Comparison of ENCODE assay signal across 30 mouse cellular contexts in the genomic region with DNA sequence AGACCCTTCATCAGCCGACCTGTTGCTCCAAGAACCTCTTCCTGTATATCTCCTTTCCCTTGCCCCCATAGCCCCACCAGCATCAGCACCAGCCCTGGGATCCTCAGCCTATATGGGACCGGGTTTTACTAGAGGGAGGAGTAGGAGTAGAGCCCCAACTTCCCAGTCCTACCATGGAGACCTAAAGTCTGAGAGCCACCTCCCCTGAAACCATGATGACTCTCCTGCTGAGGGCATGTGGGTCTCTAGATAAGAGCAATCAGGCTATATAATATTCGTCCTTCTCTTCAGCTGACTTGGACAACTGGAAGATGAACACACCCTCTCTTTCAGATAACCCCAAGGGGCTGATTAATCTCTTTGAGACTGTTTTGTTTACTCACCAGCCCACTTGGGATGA. TPM values are rescaled to one million over a fixed set of nuclear protein-coding genes. Genes with fewer than 3 reads are reported as not detected.
A peak's percentile ranks its signal among the peaks of the same experiment; 100 is the strongest.
DNase-seq lines count a peak whose midpoint lies in the region; ATAC-seq and TF ChIP-seq lines count a peak whose summit lies in the region.
"Not testable (repeated sequence)": the region's sequence is repeated elsewhere in the genome, so short reads cannot be mapped to it uniquely, and the experiment has no call there.
"Had no signal": no experiment of that assay in that cellular context is flagged by ENCODE, and none has a peak within 500 bp of the region (broad histone marks: within the 10 kb centered on the region; RNA-seq: fewer than 3 reads in every experiment).

No protein-coding gene starts in this region.

- not testable (repeated sequence) for H3K27me3 ChIP-seq in G1E (ENCODE audit: insufficient read depth, low read length); liver, embryonic 12.5 days (replicated peaks); liver, embryonic 15.5 days

- not testable (repeated sequence) for DNase-seq in G1E (ENCODE audit: low spot score)
- peak; percentile 2 for DNase-seq in c-Kit-positive CD71-positive TER-119-positive erythroid progenitor cells, embryonic 14.5 days (ENCODE audit: low spot score)

- H3K4me1 ChIP-seq in G1E (ENCODE audit: insufficient read depth, low read depth, low read length), result peaks cover 27% of the 10 kb centered on the region
- H3K4me1 ChIP-seq in liver, embryonic 12.5 days; liver, embryonic 15.5 days (replicated peaks): not testable (repeated sequence)

- not testable (repeated sequence) for TF ChIP-seq CTCF in G1E (IDR thresholded peaks at IDR 0.05; ENCODE audit: low read depth, low read length)

- ATAC-seq in G1E (ENCODE audit: extremely low read depth, insufficient number of reproducible peaks, low FRiP score, poor library complexity, severe bottlenecking), result peak; percentile 91
- ATAC-seq in erythroid progenitor cell, adult 5-6 weeks (replicated peaks; ENCODE audit: low FRiP score, poor library complexity, severe bottlenecking), result peak; percentile 89
- ATAC-seq in liver, embryonic 12.5 days, result peak; percentile 80
- ATAC-seq in liver, embryonic 15.5 days (ENCODE audit: insufficient read depth), result peak; percentile 72
- peak; percentile 64 for ATAC-seq in megakaryocyte progenitor cell, adult 5-6 weeks (replicated peaks; ENCODE audit: poor library complexity)

- 33% methylated on average over 2 of the region's 3 CpGs for WGBS in liver, embryonic 12.5 days (ENCODE audit: insufficient replicate concordance)
- WGBS in liver, embryonic 15.5 days (ENCODE audit: insufficient replicate concordance), result 43% methylated on average over 2 of the region's 3 CpGs

- not testable (repeated sequence) for H3K9me3 ChIP-seq in G1E (replicated peaks); liver, embryonic 12.5 days (replicated peaks); liver, embryonic 15.5 days (replicated peaks)

- H3K4me3 ChIP-seq in G1E (ENCODE audit: low read depth, low read length); liver, embryonic 12.5 days; liver, embryonic 15.5 days (replicated peaks): not testable (repeated sequence)

- not testable (repeated sequence) for H3K36me3 ChIP-seq in G1E (replicated peaks); liver, embryonic 12.5 days; liver, embryonic 15.5 days (replicated peaks)

- not testable (repeated sequence) for H3K4me2 ChIP-seq in liver, embryonic 12.5 days; liver, embryonic 15.5 days

- not testable (repeated sequence) for H3K27ac ChIP-seq in liver, embryonic 12.5 days; liver, embryonic 15.5 days (replicated peaks)

- H3K9ac ChIP-seq in liver, embryonic 12.5 days; liver, embryonic 15.5 days: not testable (repeated sequence)

RNA-seq across cellular contexts. Expression of gene Mcpt1, which starts 30.3 kb away (rescaled TPM):
- total RNA-seq in G1E (2014; fragmentation: Nextera tagmentation), result 13.1 and 16.6 TPM in 2 replicates
- total RNA-seq in G1E (2017), result 1.6 and 3.3 TPM in 2 replicates
- 0.07 and 0.27 TPM in 2 replicates for polyA plus RNA-seq in G1E (2012)
- not detected in 2 replicates for total RNA-seq in erythroid progenitor cell, adult 5-6 weeks (2015; ENCODE audit: low replicate concordance)
- total RNA-seq in erythroid progenitor cell, adult 5-6 weeks (2017; ENCODE audit: low replicate concordance), result 1.8 TPM in 1 of 2 replicates, not detected in the other
- not detected in 2 replicates for polyA plus RNA-seq in liver, embryonic 12.5 days (2016; fragmentation: Nextera tagmentation; extraction: Ambion mirVana)
- not detected in 2 replicates for polyA plus RNA-seq in liver, embryonic 15.5 days (2015; fragmentation: Nextera tagmentation; extraction: Ambion mirVana)
- not detected in 2 replicates for total RNA-seq in megakaryocyte progenitor cell, adult 5-6 weeks (2015)
- not detected in 2 replicates for total RNA-seq in megakaryocyte progenitor cell, adult 5-6 weeks (2017)
- total RNA-seq: adrenal gland, adult 18-20 months; adrenal gland, postnatal 10 days; adrenal gland, postnatal 36 days; gastrocnemius, adult 8-10 months; gastrocnemius, postnatal 25 days; heart, adult 2 months; heart, postnatal 14 days; heart, postnatal 4 days; hindbrain, postnatal 0 days had no signal
- polyA plus RNA-seq: CD4-positive, CD25-positive, alpha-beta regulatory T cell, adult 4 months; embryonic facial prominence, embryonic 11.5 days; forebrain, embryonic 12.5 days; forebrain, embryonic 15.5 days; gonadal fat pad, adult 2 months; heart, adult 2 months; heart, embryonic 10.5 days; heart, embryonic 13.5 days; heart, embryonic 16.5 days; hindbrain, embryonic 11.5 days; hindbrain, embryonic 14.5 days; hindbrain, postnatal 0 days; inflammation-experienced regulatory T-cells, adult 6 months; Patski had no signal

RNA-seq across cellular contexts. Expression of gene Cma2, which starts 36.7 kb away (rescaled TPM):
- not detected in 2 replicates for total RNA-seq in G1E (2014; fragmentation: Nextera tagmentation)
- 0.87 and 1.2 TPM in 2 replicates for total RNA-seq in G1E (2017)
- polyA plus RNA-seq in G1E (2012), result not detected in 2 replicates
- total RNA-seq in erythroid progenitor cell, adult 5-6 weeks (2015; ENCODE audit: low replicate concordance), result not detected in 2 replicates
- total RNA-seq in erythroid progenitor cell, adult 5-6 weeks (2017; ENCODE audit: low replicate concordance), result not detected in 2 replicates
- polyA plus RNA-seq in liver, embryonic 12.5 days (2016; fragmentation: Nextera tagmentation; extraction: Ambion mirVana), result not detected in 2 replicates
- polyA plus RNA-seq in liver, embryonic 15.5 days (2015; fragmentation: Nextera tagmentation; extraction: Ambion mirVana), result not detected in 2 replicates
- total RNA-seq in megakaryocyte progenitor cell, adult 5-6 weeks (2015), result not detected in 2 replicates
- not detected in 2 replicates for total RNA-seq in megakaryocyte progenitor cell, adult 5-6 weeks (2017)
- total RNA-seq: adrenal gland, postnatal 10 days; adrenal gland, postnatal 36 days; gastrocnemius, adult 8-10 months; gastrocnemius, postnatal 25 days; heart, adult 2 months; heart, postnatal 14 days; hindbrain, postnatal 0 days had no signal
- polyA plus RNA-seq: C2C12; CD4-positive, CD25-positive, alpha-beta regulatory T cell, adult 4 months; embryonic facial prominence, embryonic 11.5 days; forebrain, embryonic 12.5 days; forebrain, embryonic 15.5 days; gonadal fat pad, adult 2 months; heart, adult 2 months; heart, embryonic 10.5 days; heart, embryonic 13.5 days; heart, embryonic 16.5 days; hindbrain, embryonic 11.5 days; hindbrain, embryonic 14.5 days; hindbrain, postnatal 0 days; inflammation-experienced regulatory T-cells, adult 6 months; intestine, embryonic 16.5 days; Patski had no signal

RNA-seq across cellular contexts. Expression of gene Mcpt9, which starts 42.8 kb away (rescaled TPM):
- total RNA-seq in G1E (2014; fragmentation: Nextera tagmentation), result 1.1 TPM in 1 of 2 replicates, not detected in the other
- 0.05 TPM in 1 of 2 replicates, not detected in the other for total RNA-seq in G1E (2017)
- not detected in 2 replicates for polyA plus RNA-seq in G1E (2012)
- total RNA-seq in erythroid progenitor cell, adult 5-6 weeks (2015; ENCODE audit: low replicate concordance), result not detected in 2 replicates
- not detected in 2 replicates for total RNA-seq in erythroid progenitor cell, adult 5-6 weeks (2017; ENCODE audit: low replicate concordance)
- not detected in 2 replicates for polyA plus RNA-seq in liver, embryonic 12.5 days (2016; fragmentation: Nextera tagmentation; extraction: Ambion mirVana)
- not detected in 2 replicates for polyA plus RNA-seq in liver, embryonic 15.5 days (2015; fragmentation: Nextera tagmentation; extraction: Ambion mirVana)
- not detected in 2 replicates for total RNA-seq in megakaryocyte progenitor cell, adult 5-6 weeks (2015)
- not detected in 2 replicates for total RNA-seq in megakaryocyte progenitor cell, adult 5-6 weeks (2017)
- total RNA-seq: adrenal gland, adult 18-20 months; adrenal gland, postnatal 10 days; adrenal gland, postnatal 36 days; gastrocnemius, adult 8-10 months; gastrocnemius, postnatal 25 days; heart, adult 2 months; heart, postnatal 14 days; heart, postnatal 4 days; hindbrain, postnatal 0 days had no signal
- polyA plus RNA-seq: C2C12; CD4-positive, CD25-positive, alpha-beta regulatory T cell, adult 4 months; embryonic facial prominence, embryonic 11.5 days; embryonic facial prominence, embryonic 14.5 days; forebrain, embryonic 12.5 days; forebrain, embryonic 15.5 days; gonadal fat pad, adult 2 months; heart, adult 2 months; heart, embryonic 10.5 days; heart, embryonic 13.5 days; heart, embryonic 16.5 days; hindbrain, embryonic 11.5 days; hindbrain, embryonic 14.5 days; hindbrain, postnatal 0 days; inflammation-experienced regulatory T-cells, adult 6 months; intestine, embryonic 16.5 days; Patski had no signal

RNA-seq across cellular contexts. Expression of gene Cma1, which starts 43.0 kb away (rescaled TPM):
- total RNA-seq in G1E (2014; fragmentation: Nextera tagmentation) (not detected in 2 replicates), G1E (2017) (194 and 209 TPM in 2 replicates)
- polyA plus RNA-seq in G1E (2012), result not detected in 2 replicates
- total RNA-seq in erythroid progenitor cell, adult 5-6 weeks (2015; ENCODE audit: low replicate concordance), result not detected in 2 replicates
- not detected in 2 replicates for total RNA-seq in erythroid progenitor cell, adult 5-6 weeks (2017; ENCODE audit: low replicate concordance)
- polyA plus RNA-seq in liver, embryonic 12.5 days (2016; fragmentation: Nextera tagmentation; extraction: Ambion mirVana), result not detected in 2 replicates
- polyA plus RNA-seq in liver, embryonic 15.5 days (2015; fragmentation: Nextera tagmentation; extraction: Ambion mirVana), result 0.36 and 0.47 TPM in 2 replicates
- total RNA-seq in megakaryocyte progenitor cell, adult 5-6 weeks (2015), result not detected in 2 replicates
- not detected in 2 replicates for total RNA-seq in megakaryocyte progenitor cell, adult 5-6 weeks (2017)
- polyA plus RNA-seq: CD4-positive, CD25-positive, alpha-beta regulatory T cell, adult 4 months; embryonic facial prominence, embryonic 11.5 days; forebrain, embryonic 12.5 days; forebrain, embryonic 15.5 days; heart, embryonic 10.5 days; hindbrain, embryonic 11.5 days; inflammation-experienced regulatory T-cells, adult 6 months; Patski had no signal

RNA-seq across cellular contexts. Expression of gene Mcpt2, which starts 54.4 kb away (rescaled TPM):
- not detected in 2 replicates for total RNA-seq in G1E (2014; fragmentation: Nextera tagmentation)
- 1.1 and 2.4 TPM in 2 replicates for total RNA-seq in G1E (2017)
- polyA plus RNA-seq in G1E (2012), result 0.06 TPM in 1 of 2 replicates, not detected in the other
- not detected in 2 replicates for total RNA-seq in erythroid progenitor cell, adult 5-6 weeks (2015; ENCODE audit: low replicate concordance)
- not detected in 2 replicates for total RNA-seq in erythroid progenitor cell, adult 5-6 weeks (2017; ENCODE audit: low replicate concordance)
- polyA plus RNA-seq in liver, embryonic 12.5 days (2016; fragmentation: Nextera tagmentation; extraction: Ambion mirVana), result 0.12 TPM in 1 of 2 replicates, not detected in the other
- 0.14 and 0.15 TPM in 2 replicates for polyA plus RNA-seq in liver, embryonic 15.5 days (2015; fragmentation: Nextera tagmentation; extraction: Ambion mirVana)
- not detected in 2 replicates for total RNA-seq in megakaryocyte progenitor cell, adult 5-6 weeks (2015)
- not detected in 2 replicates for total RNA-seq in megakaryocyte progenitor cell, adult 5-6 weeks (2017)
- total RNA-seq: adrenal gland, adult 18-20 months; adrenal gland, postnatal 36 days; gastrocnemius, adult 8-10 months; gastrocnemius, postnatal 25 days; heart, adult 2 months; heart, postnatal 14 days; hindbrain, postnatal 0 days had no signal
- polyA plus RNA-seq: C2C12; CD4-positive, CD25-positive, alpha-beta regulatory T cell, adult 4 months; embryonic facial prominence, embryonic 11.5 days; forebrain, embryonic 12.5 days; forebrain, embryonic 15.5 days; gonadal fat pad, adult 2 months; heart, adult 2 months; heart, embryonic 10.5 days; heart, embryonic 13.5 days; heart, embryonic 16.5 days; hindbrain, embryonic 11.5 days; hindbrain, embryonic 14.5 days; hindbrain, postnatal 0 days; inflammation-experienced regulatory T-cells, adult 6 months; Patski had no signal
